Mouse (Mus musculus): ENCODE measurements around the gene Hip1. TPM values are rescaled to one million over a fixed set of nuclear protein-coding genes. Genes with fewer than 3 reads are reported as not detected.

Gene Hip1
- polyA plus RNA-seq, 1 experiment from 2014 or later, result 31.7 TPM

DNA sequence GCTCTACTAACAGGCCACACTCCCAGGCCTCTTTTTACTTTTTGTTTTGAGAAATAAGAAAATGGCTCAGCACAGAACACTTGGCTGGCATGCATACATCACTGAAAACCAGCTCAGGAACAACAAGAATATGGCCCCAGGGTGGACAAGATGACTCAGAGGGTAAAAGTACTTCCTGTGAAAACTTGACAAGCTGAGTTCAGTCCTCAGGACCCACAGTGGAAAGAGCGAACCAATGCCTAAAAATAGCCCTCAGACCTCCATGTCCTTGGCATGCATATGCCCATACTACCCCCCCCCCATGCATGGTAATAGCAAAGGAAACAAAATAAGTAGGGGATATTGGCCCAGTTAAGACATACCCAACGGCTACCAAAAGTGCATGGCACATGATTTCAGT lies 15.0 kb downstream of the Hip1 start:
- 48% methylated on average over 2 of the region's 2 CpGs for WGBS
- Histone ChIP-seq H3K9me3 (ENCODE audit: control insufficient read depth, low read length) (no peaks in the 10 kb centered on the region), H3K36me3 (ENCODE audit: control insufficient read depth, insufficient read depth, low read length) (peaks cover 7% of the 10 kb centered on the region; the same call in 1 of the 2 replicates), H3K4me3 (ENCODE audit: control insufficient read depth in 1 of 2, insufficient read depth in 1 of 2, low read depth in 1 of 2, low read length in 2 of 2) (no peak overlapping the region), H3K27me3 (ENCODE audit: control insufficient read depth, insufficient read depth, low read length) (no peaks in the 10 kb centered on the region), H3K4me2 (ENCODE audit: low read length) (no peak overlapping the region), H3K9ac (ENCODE audit: low read length) (no peak overlapping the region), H3K4me1 (ENCODE audit: control insufficient read depth in 2 of 2, insufficient read depth in 2 of 2, low read length in 2 of 2) (peaks cover 17 to 34% of the 10 kb centered on the region in 2 experiments), H3K27ac (replicated peaks in 1 of 2; ENCODE audit: control insufficient read depth in 1 of 2, insufficient read depth in 1 of 2, low read depth in 2 of 2, low read length in 2 of 2) (no peak overlapping the region)
- no peak for ATAC-seq (ENCODE audit: insufficient number of reproducible peaks, insufficient read depth, low FRiP score, low read depth)

GRCm38 (mm10) chr5:135529310-135529709 lies 15.6 kb downstream of the Hip1 start:
- H3K9ac ChIP-seq (ENCODE audit: low read length), result no peak overlapping the region
- no peak overlapping the region for H3K4me2 ChIP-seq (ENCODE audit: low read length)
- WGBS, result 80% methylated on average over 3 of the region's 3 CpGs
- ATAC-seq (ENCODE audit: insufficient number of reproducible peaks, insufficient read depth, low FRiP score, low read depth), result no peak
- H3K27me3 ChIP-seq (ENCODE audit: control insufficient read depth, insufficient read depth, low read length), result no peaks in the 10 kb centered on the region
- no peak overlapping the region for H3K27ac ChIP-seq (replicated peaks in 1 of 2; ENCODE audit: control insufficient read depth in 1 of 2, insufficient read depth in 1 of 2, low read depth in 2 of 2, low read length in 2 of 2)
- H3K4me1 ChIP-seq (ENCODE audit: control insufficient read depth in 2 of 2, insufficient read depth in 2 of 2, low read length in 2 of 2), result peaks cover 24 to 41% of the 10 kb centered on the region in 2 experiments
- no peaks in the 10 kb centered on the region for H3K9me3 ChIP-seq (ENCODE audit: control insufficient read depth, low read length)
- H3K4me3 ChIP-seq (ENCODE audit: control insufficient read depth in 1 of 2, insufficient read depth in 1 of 2, low read depth in 1 of 2, low read length in 2 of 2), result no peak overlapping the region
- H3K36me3 ChIP-seq (ENCODE audit: control insufficient read depth, insufficient read depth, low read length), result peaks cover 7% of the 10 kb centered on the region; the same call in 1 of the 2 replicates

DNA sequence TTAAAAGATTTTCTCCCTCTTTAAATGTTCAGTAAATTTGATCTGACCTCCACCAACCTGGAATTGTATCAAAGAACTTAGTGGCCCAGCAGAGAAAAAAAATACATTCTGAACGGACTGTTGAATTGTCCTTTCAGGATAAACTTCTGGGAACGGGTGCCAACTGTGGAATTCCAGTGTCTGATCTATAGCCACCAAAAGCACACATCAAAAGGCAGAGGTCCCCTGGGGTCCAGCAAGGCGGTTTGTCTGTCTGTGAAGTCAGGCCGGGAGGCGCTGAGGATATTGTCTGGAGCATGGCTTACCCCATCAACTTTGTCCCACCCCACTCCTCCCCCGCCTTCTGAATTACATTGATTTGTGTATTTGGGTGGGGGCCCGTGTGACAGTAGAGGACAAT lies 16.9 kb downstream of the Hip1 start:
- H3K27me3 ChIP-seq (ENCODE audit: control insufficient read depth, insufficient read depth, low read length), result no peaks in the 10 kb centered on the region
- H3K4me2 ChIP-seq (ENCODE audit: low read length), result no peak overlapping the region
- H3K9me3 ChIP-seq (ENCODE audit: control insufficient read depth, low read length), result no peaks in the 10 kb centered on the region
- no peak overlapping the region for H3K9ac ChIP-seq (ENCODE audit: low read length)
- no peak overlapping the region for H3K4me3 ChIP-seq (ENCODE audit: control insufficient read depth in 1 of 2, insufficient read depth in 1 of 2, low read depth in 1 of 2, low read length in 2 of 2)
- H3K27ac ChIP-seq (replicated peaks in 1 of 2; ENCODE audit: control insufficient read depth in 1 of 2, insufficient read depth in 1 of 2, low read depth in 2 of 2, low read length in 2 of 2), result no peak overlapping the region
- peaks cover 7% of the 10 kb centered on the region; the same call in 1 of the 2 replicates for H3K36me3 ChIP-seq (ENCODE audit: control insufficient read depth, insufficient read depth, low read length)
- peaks cover 22 to 37% of the 10 kb centered on the region in 2 experiments for H3K4me1 ChIP-seq (ENCODE audit: control insufficient read depth in 2 of 2, insufficient read depth in 2 of 2, low read length in 2 of 2)
- no peak for ATAC-seq (ENCODE audit: insufficient number of reproducible peaks, insufficient read depth, low FRiP score, low read depth)
- WGBS, result 63% methylated on average over 7 of the region's 7 CpGs

GRCm38 (mm10) chr5:135524660-135525560 lies 20.0 kb downstream of the Hip1 start:
- ATAC-seq (ENCODE audit: insufficient number of reproducible peaks, insufficient read depth, low FRiP score, low read depth), result peak; percentile 18; the same call in 1 of the 2 replicates
- Histone ChIP-seq H3K9me3 (ENCODE audit: control insufficient read depth, low read length) (no peaks in the 10 kb centered on the region), H3K36me3 (ENCODE audit: control insufficient read depth, insufficient read depth, low read length) (peaks cover 7% of the 10 kb centered on the region; the same call in 1 of the 2 replicates), H3K4me1 (ENCODE audit: control insufficient read depth in 2 of 2, insufficient read depth in 2 of 2, low read length in 2 of 2) (peaks cover 31 to 41% of the 10 kb centered on the region in 2 experiments), H3K9ac (ENCODE audit: low read length) (no peak overlapping the region; the same call in 1 of the 2 replicates), H3K27me3 (ENCODE audit: control insufficient read depth, insufficient read depth, low read length) (no peaks in the 10 kb centered on the region), H3K27ac (replicated peaks in 1 of 2; ENCODE audit: control insufficient read depth in 1 of 2, insufficient read depth in 1 of 2, low read depth in 2 of 2, low read length in 2 of 2) (peak overlapping the region; percentile 92), H3K4me2 (ENCODE audit: low read length) (peak overlapping the region; percentile 46), H3K4me3 (ENCODE audit: control insufficient read depth in 1 of 2, insufficient read depth in 1 of 2, low read depth in 1 of 2, low read length in 2 of 2) (no peak overlapping the region)
- 19% methylated on average over 11 of the region's 11 CpGs for WGBS

- H3K4me1 ChIP-seq (ENCODE audit: control insufficient read depth in 2 of 2, insufficient read depth in 2 of 2, low read length in 2 of 2), result peaks cover 31 to 39% of the 10 kb centered on the region in 2 experiments
- H3K4me2 ChIP-seq (ENCODE audit: low read length), result peak overlapping the region; percentile 46
- H3K9ac ChIP-seq (ENCODE audit: low read length), result no peak overlapping the region
- no peaks in the 10 kb centered on the region for H3K27me3 ChIP-seq (ENCODE audit: control insufficient read depth, insufficient read depth, low read length)
- no peak overlapping the region for H3K4me3 ChIP-seq (ENCODE audit: control insufficient read depth in 1 of 2, insufficient read depth in 1 of 2, low read depth in 1 of 2, low read length in 2 of 2)
- peaks cover 7% of the 10 kb centered on the region; the same call in 1 of the 2 replicates for H3K36me3 ChIP-seq (ENCODE audit: control insufficient read depth, insufficient read depth, low read length)
- 30% methylated on average over 2 of the region's 2 CpGs for WGBS
- peak overlapping the region; percentile 92 for H3K27ac ChIP-seq (replicated peaks in 1 of 2; ENCODE audit: control insufficient read depth in 1 of 2, insufficient read depth in 1 of 2, low read depth in 2 of 2, low read length in 2 of 2)
- no peaks in the 10 kb centered on the region for H3K9me3 ChIP-seq (ENCODE audit: control insufficient read depth, low read length)
- ATAC-seq (ENCODE audit: insufficient number of reproducible peaks, insufficient read depth, low FRiP score, low read depth), result no peak
These were observed 20.8 kb downstream of the Hip1 start for GRCm38 (mm10) chr5:135524087-135524486.

DNA sequence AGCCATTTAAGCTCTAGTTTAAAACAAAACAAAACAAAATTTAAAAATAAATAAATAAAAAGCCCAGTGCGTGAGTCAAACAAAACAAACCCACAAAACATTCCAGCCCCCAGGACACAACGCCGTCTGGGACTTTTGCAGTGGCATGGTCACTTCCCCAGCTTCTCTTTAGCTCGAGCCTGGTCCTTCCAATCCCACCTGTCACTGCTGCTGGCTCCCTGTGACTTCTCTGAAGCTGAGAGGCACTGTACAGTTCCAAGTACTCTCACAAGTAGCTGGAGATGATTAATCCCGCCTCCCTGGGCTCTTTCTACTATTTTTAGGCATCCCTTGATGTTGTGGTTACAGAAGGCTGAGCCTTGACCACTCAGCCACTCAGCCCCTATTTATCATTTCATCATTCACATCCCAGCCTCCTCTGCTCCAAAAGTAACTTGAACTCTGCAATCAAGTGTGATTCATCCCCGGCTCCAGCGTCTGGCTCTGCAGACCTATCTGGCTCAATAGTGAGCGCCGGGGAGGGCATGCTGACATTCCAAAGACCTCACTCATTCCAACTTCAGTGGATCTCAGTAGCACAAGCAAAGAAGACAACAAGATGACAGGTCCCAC lies 22.7 kb downstream of the Hip1 start:
- peaks cover 4% of the 10 kb centered on the region; the same call in 1 of the 2 replicates for H3K36me3 ChIP-seq (ENCODE audit: control insufficient read depth, insufficient read depth, low read length)
- no peak for ATAC-seq (ENCODE audit: insufficient number of reproducible peaks, insufficient read depth, low FRiP score, low read depth)
- peak overlapping the region; percentile 19 for H3K4me2 ChIP-seq (ENCODE audit: low read length)
- H3K9ac ChIP-seq (ENCODE audit: low read length), result peak overlapping the region; percentile 27; the same call in 1 of the 2 replicates
- H3K4me3 ChIP-seq (ENCODE audit: control insufficient read depth in 1 of 2, insufficient read depth in 1 of 2, low read depth in 1 of 2, low read length in 2 of 2), result no peak overlapping the region
- H3K27ac ChIP-seq (replicated peaks in 1 of 2; ENCODE audit: control insufficient read depth in 1 of 2, insufficient read depth in 1 of 2, low read depth in 2 of 2, low read length in 2 of 2), result peak overlapping the region; percentile 63 to 92
- 22% methylated on average over 9 of the region's 9 CpGs for WGBS
- no peaks in the 10 kb centered on the region for H3K9me3 ChIP-seq (ENCODE audit: control insufficient read depth, low read length)
- peaks cover 31 to 37% of the 10 kb centered on the region in 2 experiments for H3K4me1 ChIP-seq (ENCODE audit: control insufficient read depth in 2 of 2, insufficient read depth in 2 of 2, low read length in 2 of 2)
- H3K27me3 ChIP-seq (ENCODE audit: control insufficient read depth, insufficient read depth, low read length), result no peaks in the 10 kb centered on the region

DNA sequence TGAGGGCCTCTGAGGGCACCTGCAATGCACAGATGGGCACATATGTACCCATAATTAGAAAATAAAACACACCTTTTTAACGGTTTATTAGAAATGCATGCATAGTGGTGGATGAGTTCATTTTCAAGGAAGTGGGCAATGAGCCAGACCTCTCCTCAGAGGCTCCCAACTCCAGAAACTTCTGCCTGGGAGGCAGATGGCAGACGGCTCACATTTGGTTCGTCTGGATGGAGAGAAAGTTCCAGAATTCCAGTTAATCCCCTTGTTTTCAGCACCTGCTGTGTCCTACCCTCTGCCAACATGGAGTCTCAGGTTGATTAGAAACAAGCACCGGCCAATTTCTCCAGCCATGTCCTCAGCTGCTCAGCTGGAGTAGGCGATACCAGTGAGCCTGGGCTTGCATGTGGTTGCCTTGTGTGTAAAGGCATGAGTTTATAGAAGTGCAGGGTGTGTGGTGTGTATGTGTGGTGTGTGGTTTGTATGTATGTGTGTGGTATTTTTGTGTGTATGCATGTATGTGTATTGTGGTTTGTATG lies 27.5 kb downstream of the Hip1 start:
- Histone ChIP-seq H3K27me3 (ENCODE audit: control insufficient read depth, insufficient read depth, low read length) (no peaks in the 10 kb centered on the region), H3K4me2 (ENCODE audit: low read length) (no peak overlapping the region), H3K9ac (ENCODE audit: low read length) (no peak overlapping the region), H3K4me3 (ENCODE audit: control insufficient read depth in 1 of 2, insufficient read depth in 1 of 2, low read depth in 1 of 2, low read length in 2 of 2) (no peak overlapping the region), H3K27ac (replicated peaks in 1 of 2; ENCODE audit: control insufficient read depth in 1 of 2, insufficient read depth in 1 of 2, low read depth in 2 of 2, low read length in 2 of 2) (no peak overlapping the region), H3K4me1 (ENCODE audit: control insufficient read depth in 2 of 2, insufficient read depth in 2 of 2, low read length in 2 of 2) (peaks cover 8% of the 10 kb centered on the region in 2 experiments), H3K9me3 (ENCODE audit: control insufficient read depth, low read length) (no peaks in the 10 kb centered on the region), H3K36me3 (ENCODE audit: control insufficient read depth, insufficient read depth, low read length) (no peaks in the 10 kb centered on the region)
- 83% methylated on average over 5 of the region's 5 CpGs for WGBS
- no peak for ATAC-seq (ENCODE audit: insufficient number of reproducible peaks, insufficient read depth, low FRiP score, low read depth)
